Mouse (Mus musculus) olfactory bulb, adult 2 months (tissue): ENCODE data around the gene Ndst4.

Experiments
- CTCF ChIP-seq: fragments of 200-500 bp; IDR thresholded peaks from 2 replicates; pipeline ENCODE4 v1.5.1; 2012; ENCODE audit warnings: low read depth, mild to moderate bottlenecking, low read length, moderate library complexity; ENCODE audit not compliant: insufficient read depth
- POLR2A ChIP-seq: fragments of 200-500 bp; IDR thresholded peaks from 2 replicates; pipeline ENCODE4 v1.6.1; 2012; ENCODE audit warnings: mild to moderate bottlenecking, low read depth, low read length, moderate library complexity; ENCODE audit not compliant: insufficient read depth

GRCm38 (mm10) chr3:125406456-125406855, 2.6 kb downstream of the Ndst4 start:
- TF ChIP-seq POLR2A (no peak), CTCF (no peak)
